Mouse (Mus musculus) erythroblast, embryonic 14.5 days (primary cell): ENCODE measurements around the gene Igtp. TPM values are rescaled to one million over a fixed set of nuclear protein-coding genes. Genes with fewer than 3 reads are reported as not detected.

ENCODE experiments used
- H3K27me3 ChIP-seq: 2 replicates; pipeline ENCODE4 v1.6.1; 2012; ENCODE audit warnings: inconsistent platforms; ENCODE audit not compliant: control insufficient read depth
- H3K36me3 ChIP-seq: 2 replicates; pipeline ENCODE4 v1.6.1; 2012; ENCODE audit warnings: mild to moderate bottlenecking, inconsistent platforms; ENCODE audit not compliant: control insufficient read depth
- H3K4me1 ChIP-seq: 2 replicates; pipeline ENCODE4 v1.6.1; 2012; ENCODE audit warnings: inconsistent platforms; ENCODE audit not compliant: control insufficient read depth
- H3K4me3 ChIP-seq: replicated peaks from 2 replicates; pipeline ENCODE3; 2012; ENCODE audit warnings: moderate library complexity, mild to moderate bottlenecking, inconsistent platforms
- H3K9me3 ChIP-seq: 2 replicates; pipeline ENCODE4 v1.6.1; 2012; ENCODE audit warnings: low read length, inconsistent platforms, mixed read lengths; ENCODE audit not compliant: control insufficient read depth
- GATA1 ChIP-seq: IDR thresholded peaks from 2 replicates; pipeline ENCODE4 v1.6.1; 2012; ENCODE audit warnings: low read length, inconsistent platforms, mixed read lengths
- TAL1 ChIP-seq: IDR thresholded peaks from 3 replicates; pipeline ENCODE4 v1.6.1; 2012; ENCODE audit warnings: low read length, inconsistent platforms, mixed read lengths
- polyA plus RNA-seq: library from polyadenylated mRNA; stranded (reverse); fragments of >175 nt; gene quantifications from 2 replicates; pipeline ENCODE4 v1.2.3, GENCODE M21; 2012

Gene Igtp
- polyA plus RNA-seq, 1 experiment, result 2.7 TPM

DNA sequence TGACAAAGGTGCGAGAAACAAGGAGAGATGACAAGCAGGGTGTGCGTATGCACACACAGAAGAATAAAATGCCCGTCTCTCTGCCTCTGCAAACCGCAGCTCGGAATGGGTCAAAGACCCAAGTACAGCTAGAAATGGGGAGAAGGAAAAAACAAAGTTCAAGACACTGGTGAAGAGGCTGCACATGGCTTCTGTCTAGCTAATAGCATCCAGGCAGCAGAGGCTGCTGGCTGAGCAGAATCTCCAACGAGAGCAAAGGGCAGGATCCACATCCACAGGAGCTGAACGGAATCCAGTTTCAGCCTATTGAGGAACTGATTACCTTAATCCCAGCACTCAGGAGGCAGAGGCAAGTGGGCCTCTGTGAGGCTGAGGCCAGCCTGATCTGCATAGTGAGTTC is 18.6 kb upstream of the Igtp start:
- peaks cover 5% of the 10 kb centered on the region for H3K4me1 ChIP-seq
- H3K9me3 ChIP-seq, result no peaks in the 10 kb centered on the region
- no peaks in the 10 kb centered on the region for H3K27me3 ChIP-seq
- H3K4me3 ChIP-seq, result no peak overlapping the region
- H3K36me3 ChIP-seq, result peaks cover 53% of the 10 kb centered on the region
- TF ChIP-seq GATA1 (no peak), TAL1 (no peak)

DNA sequence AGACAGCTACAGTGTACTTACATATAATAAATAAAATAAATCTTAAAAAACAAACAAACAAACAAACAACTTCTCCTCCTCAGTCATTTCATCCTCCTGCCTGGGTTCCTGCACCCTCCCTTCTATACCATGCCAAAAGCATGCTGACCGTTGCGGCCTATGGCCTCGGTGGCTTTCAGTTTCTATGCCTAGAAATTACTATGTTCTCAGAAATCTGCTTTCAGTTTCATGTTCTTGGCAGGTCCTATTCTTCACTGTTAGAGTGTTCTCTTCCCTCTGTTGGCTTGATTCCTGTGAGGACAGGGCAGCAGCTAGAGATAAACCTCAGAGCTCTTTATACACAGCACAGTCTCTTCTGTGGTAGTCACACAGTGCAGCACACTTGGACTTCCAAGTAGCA is 15.8 kb upstream of the Igtp start:
- Histone ChIP-seq H3K36me3 (peaks cover 25% of the 10 kb centered on the region), H3K4me1 (peaks cover 5% of the 10 kb centered on the region), H3K9me3 (no peaks in the 10 kb centered on the region), H3K4me3 (no peak overlapping the region), H3K27me3 (peaks cover 4% of the 10 kb centered on the region)
- TF ChIP-seq TAL1 (no peak), GATA1 (no peak)

DNA sequence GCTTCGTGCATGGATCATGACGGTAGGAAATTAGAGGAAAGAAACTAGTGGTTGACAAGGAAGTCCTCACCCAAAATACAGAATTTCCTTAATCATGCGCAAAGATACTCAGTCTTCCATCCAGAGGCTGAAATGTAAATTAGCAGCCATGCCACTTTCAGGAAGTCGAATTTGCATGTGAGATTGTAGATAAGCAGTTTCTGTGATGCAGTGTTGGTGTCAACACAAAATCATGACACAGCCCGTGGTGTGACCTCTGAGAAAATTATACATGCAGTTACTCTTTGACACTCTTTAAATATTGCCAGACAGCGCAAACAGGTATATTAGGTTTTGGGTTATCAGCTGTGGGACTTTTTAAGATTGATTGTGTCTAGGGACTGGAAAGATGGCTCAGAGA is 9.7 kb upstream of the Igtp start:
- TF ChIP-seq GATA1 (no peak), TAL1 (no peak)
- H3K36me3 ChIP-seq, result no peaks in the 10 kb centered on the region

DNA sequence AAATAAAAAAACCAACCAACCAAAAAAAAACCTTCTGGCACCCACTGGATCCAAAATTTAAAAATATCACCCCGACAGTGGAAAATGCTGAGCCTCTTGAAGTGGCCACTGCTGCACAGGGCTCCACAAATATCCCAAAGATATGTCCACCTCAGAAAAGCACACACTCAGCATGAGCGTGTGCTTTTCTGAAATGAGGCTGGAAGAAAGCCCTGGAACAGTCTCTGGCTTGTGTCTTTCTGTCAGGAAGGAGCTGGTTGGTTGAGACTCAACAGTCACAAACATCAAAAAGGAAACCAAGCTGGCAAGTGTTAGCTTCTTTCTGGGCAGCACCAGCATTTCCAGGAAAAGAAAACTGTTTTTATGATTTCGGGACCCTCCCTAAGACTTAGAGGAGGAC is 6.0 kb upstream of the Igtp start:
- H3K9me3 ChIP-seq, result peaks cover 6% of the 10 kb centered on the region
- peaks cover 7% of the 10 kb centered on the region for H3K27me3 ChIP-seq
- H3K36me3 ChIP-seq, result no peaks in the 10 kb centered on the region
- H3K4me1 ChIP-seq, result peaks cover 38% of the 10 kb centered on the region
- H3K4me3 ChIP-seq, result no peak overlapping the region
- TF ChIP-seq GATA1 (no peak), TAL1 (no peak)

More for the DNA sequence above, 9.7 kb upstream of the Igtp start:
- peaks cover 4% of the 10 kb centered on the region for H3K27me3 ChIP-seq
- H3K4me1 ChIP-seq, result peaks cover 8% of the 10 kb centered on the region
- H3K4me3 ChIP-seq, result no peak overlapping the region
- H3K9me3 ChIP-seq, result peaks cover 6% of the 10 kb centered on the region

DNA sequence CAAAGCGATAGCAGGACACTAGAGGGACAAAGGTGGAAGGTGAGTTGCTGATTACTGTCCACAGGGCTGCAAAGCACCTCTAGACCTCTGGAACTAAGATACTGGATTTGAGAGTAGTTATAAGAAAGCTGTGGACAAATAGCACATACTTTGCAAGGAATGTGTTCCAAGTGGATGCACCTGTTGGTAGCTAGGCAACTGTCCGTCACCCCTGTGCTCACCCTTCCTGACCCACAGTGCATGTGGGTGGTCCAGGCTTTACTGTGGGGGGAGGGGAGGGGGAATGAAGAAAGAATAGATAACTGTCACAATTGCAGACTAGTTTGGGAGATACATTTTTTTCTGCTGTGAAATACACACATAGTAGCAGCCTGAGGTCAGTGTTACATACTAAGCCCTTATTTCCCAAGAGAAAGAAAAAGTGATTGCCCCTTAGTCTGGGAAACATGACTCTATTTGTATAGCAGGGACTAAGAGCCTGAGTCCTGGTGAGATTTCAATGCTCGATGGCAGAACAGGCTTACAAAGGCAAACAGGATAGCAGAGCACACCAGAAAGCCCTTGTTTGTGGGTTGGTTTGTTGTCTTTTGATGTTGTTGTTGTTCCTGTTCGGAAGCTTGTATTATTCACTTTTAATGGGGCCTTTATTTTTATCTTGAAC is 5.4 kb upstream of the Igtp start:
- no peak for TF ChIP-seq GATA1
- TF ChIP-seq TAL1, result no peak
- Histone ChIP-seq H3K4me1 (peaks cover 43% of the 10 kb centered on the region), H3K4me3 (no peak overlapping the region)

DNA sequence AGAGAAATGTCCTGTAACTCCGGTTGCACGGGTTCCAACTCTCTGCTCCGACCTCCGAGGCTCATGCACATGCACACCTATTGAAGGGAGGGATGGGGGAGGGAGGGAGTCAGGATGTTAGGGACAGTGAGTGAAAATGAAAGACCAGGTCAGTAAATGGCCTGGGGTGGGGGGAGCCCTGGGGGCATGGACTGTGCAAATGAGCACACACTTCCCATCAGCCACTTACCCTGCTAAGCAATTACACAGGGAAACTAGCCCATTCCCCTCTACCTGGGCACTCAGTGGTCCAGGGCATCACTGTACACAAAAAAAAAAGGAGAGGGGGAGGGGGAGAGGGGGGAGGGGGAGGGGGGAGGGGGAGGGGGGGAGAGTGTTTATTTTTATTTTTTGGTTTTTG is 693 bp upstream of the Igtp start:
- H3K27me3 ChIP-seq, result peaks cover 4% of the 10 kb centered on the region; the same call in 1 of the 2 replicates
- TF ChIP-seq GATA1 (no peak), TAL1 (no peak)
- peaks cover 30% of the 10 kb centered on the region for H3K36me3 ChIP-seq
- H3K4me3 ChIP-seq, result peak overlapping the region; percentile 68
- no peaks in the 10 kb centered on the region for H3K9me3 ChIP-seq
- H3K4me1 ChIP-seq, result peaks cover 80% of the 10 kb centered on the region

More for the DNA sequence above, 5.4 kb upstream of the Igtp start:
- H3K27me3 ChIP-seq, result peaks cover 4% of the 10 kb centered on the region; the same call in 1 of the 2 replicates
- H3K9me3 ChIP-seq, result peaks cover 6% of the 10 kb centered on the region
- no peaks in the 10 kb centered on the region for H3K36me3 ChIP-seq

DNA sequence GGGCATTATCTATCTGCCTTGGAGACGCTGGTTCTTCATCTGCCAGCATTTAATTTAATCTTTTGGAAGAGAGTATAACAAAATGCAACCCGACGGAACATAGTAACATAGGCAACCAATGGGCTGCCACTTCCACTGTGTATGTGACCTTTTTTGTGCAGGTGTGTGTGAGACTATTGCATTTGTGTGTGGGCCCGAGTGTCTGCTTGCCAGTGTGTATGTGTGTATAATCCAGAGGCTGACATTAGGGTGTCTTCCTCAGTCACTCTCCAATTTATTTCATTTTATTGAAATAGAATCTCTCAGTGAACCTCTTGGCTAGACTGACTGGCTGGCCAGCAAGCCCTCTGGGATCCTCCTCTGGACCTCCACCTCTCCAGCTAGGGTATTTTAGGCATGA is 870 bp downstream of the Igtp start:
- TF ChIP-seq TAL1, result no peak
- TF ChIP-seq GATA1, result no peak
- Histone ChIP-seq H3K9me3 (no peaks in the 10 kb centered on the region), H3K36me3 (peaks cover 46% of the 10 kb centered on the region), H3K27me3 (peaks cover 4% of the 10 kb centered on the region; the same call in 1 of the 2 replicates), H3K4me3 (peak overlapping the region; percentile 83), H3K4me1 (peaks cover 85% of the 10 kb centered on the region)

DNA sequence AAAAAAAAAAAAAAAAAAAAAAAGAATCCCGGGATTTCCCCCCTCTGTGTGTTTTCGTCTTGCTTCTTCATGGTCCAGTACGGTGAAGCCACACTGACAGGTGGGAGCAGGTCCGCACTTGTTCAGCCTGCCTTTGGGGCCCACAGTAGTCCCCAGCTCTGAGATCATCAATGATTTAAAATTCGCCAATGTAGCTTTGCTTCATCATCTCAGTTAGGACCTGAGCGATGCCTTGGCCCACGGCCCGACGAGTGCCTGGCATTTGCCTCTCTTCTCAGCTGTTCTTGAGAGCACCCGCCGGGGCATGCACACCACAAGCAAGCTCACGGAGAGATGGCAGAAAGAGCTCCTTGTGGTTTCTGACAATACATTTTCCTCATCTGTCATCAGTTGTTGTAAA is 1.7 kb downstream of the Igtp start:
- Histone ChIP-seq H3K4me1 (peaks cover 82% of the 10 kb centered on the region), H3K9me3 (no peaks in the 10 kb centered on the region), H3K27me3 (peaks cover 4% of the 10 kb centered on the region; the same call in 1 of the 2 replicates), H3K4me3 (peak overlapping the region; percentile 83), H3K36me3 (peaks cover 54% of the 10 kb centered on the region)
- TF ChIP-seq GATA1 (no peak), TAL1 (no peak)

DNA sequence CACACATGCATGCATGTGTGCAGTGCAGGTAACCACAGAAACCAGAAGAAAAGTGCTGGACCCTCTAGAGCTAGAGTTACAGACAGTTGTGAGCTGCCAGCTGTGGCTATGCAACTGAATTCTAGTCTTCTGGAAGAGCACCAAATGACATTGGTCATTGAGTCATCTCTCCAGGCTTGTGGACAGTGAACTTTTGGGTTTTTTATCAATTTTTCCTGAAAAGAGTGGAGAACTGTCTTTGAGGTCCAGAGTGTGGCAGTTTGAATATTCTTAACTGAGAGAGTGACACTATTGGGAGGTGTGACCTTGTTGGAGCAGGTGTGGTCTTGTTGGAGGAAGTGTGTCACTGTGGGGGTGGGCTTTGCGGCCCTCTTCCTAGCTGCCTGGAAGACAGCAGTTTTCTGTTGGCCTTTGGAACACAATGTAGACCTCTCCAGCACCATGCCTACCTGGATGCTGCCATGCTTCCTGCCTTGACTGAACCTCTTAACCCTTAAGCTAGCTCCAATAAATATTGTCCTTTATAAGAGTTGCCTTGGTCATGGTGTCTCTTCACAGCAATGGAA is 11.0 kb downstream of the Igtp start:
- Histone ChIP-seq H3K36me3 (peaks cover 69% of the 10 kb centered on the region), H3K4me3 (no peak overlapping the region), H3K27me3 (no peaks in the 10 kb centered on the region), H3K9me3 (0 out of 2 replicates have a peak, but pooled peaks cover 2% of the 10 kb centered on the region), H3K4me1 (peaks cover 81% of the 10 kb centered on the region)
- TF ChIP-seq TAL1 (no peak), GATA1 (no peak)
